Mouse (Mus musculus) frontal cortex, postnatal 14 days (tissue): Measurements from ENCODE around the gene Gm14322.
"Not testable (repeated sequence)": the region's sequence is repeated elsewhere in the genome, so short reads cannot be mapped to it uniquely, and the experiment has no call there.

Experiments used
- DNase-seq, 2 experiments: peaks; one replicate each; pipeline ENCODE4 v3.0.0; 2022; ENCODE audit warnings: low spot score in 2 of 2

Gene Gm14322

DNA sequence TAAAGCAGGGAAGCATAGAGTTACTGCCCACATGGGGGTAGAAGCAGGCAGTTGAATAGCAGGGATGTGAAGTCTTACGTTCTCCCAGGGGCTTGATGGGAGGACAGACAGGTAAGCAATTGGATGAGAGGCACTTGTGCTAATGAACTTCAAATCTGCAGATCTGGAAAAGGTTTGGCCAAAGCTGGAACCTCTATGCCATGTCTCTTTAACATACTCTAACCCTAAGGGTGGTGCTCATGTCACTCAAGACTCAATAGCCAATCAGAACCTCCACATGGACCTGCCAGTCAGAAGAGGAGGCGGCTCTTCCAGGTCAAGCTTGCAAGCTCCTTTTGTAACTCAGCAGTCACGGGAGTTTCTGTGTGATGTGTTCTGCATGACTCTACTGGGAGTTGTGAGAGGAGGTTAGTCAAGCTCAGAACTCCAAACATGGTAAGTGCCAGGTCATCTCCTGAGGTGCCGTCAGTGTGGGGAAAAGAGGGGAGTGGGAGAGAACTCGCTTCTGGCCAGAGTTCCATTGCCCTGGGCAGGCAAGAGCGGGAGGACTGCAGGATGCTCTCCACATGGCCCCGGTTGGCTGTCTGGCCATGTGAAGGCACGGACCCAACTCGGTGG lies at the start of gene Gm14322:
TSS of gene Gm14322 (plus strand) at position 348 of the 618 bp plus-strand sequence.
- peak; percentile 32 to 51 for DNase-seq

DNA sequence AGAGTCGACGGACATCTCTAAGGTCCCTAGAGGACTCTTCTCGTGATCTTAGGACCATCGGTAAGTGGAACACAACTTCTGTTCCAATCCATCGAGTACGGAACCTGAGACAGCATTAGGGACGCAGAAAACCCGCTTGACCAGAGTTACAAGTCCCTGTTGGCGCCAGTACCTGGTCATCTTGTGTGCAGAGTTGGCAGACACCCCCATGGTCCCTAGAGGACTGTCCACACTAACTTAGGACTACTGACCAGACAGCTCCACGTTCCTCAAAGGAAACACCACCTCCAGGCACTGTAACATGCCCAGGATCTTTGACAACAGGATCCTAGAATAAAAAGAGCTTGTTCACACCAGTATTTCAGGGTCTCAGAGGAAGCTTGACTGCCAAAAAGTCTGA lies 17.6 kb upstream of the Gm14322 start:
- DNase-seq, result not testable (repeated sequence)

DNA sequence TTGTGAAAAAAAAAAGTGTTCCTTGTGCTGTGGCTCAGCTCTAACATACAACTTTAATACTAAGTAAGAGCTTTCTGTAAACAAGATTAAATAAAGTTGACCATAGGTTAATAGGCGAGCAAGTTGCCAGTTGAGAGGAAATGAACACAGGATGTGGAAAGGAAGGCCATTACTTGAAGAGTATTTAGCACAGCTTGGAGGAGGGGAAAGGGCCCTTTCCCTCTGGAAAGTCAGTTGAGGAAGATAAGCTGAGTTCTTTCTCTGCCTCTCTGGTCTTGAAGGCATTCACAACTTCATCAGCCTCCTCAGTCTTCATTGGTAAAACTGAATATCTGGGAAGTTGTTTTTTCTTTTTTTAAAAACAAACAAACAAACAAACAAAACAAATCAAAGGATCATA lies 28.3 kb downstream of the Gm14322 start:
- not testable (repeated sequence) for DNase-seq

DNA sequence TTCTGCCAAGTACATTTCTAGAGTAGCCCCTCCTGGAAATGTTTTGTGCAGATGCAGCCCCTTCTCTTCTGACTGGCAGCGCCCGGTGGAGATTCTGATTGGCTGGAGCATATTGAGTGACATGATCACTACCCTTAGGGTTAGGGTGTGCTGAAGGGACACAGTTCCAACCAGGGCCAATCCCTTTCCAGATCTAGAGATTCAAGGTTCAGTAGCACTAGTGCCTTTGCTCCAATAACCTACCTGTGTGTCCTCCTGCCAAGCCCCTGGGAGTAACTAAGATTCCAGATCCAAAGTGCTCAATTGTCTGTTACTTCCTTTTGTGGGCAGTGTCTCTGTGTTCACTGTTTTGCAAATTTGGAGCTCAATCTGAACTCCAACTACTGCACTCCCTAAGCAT lies 47.1 kb downstream of the Gm14322 start:
- DNase-seq, result not testable (repeated sequence)
